Mouse (Mus musculus) intestine, embryonic 15.5 days (tissue): ENCODE results near the gene Crtac1. TPM values are rescaled to one million over a fixed set of nuclear protein-coding genes. Genes with fewer than 3 reads are reported as not detected.

ENCODE experiments used
- ATAC-seq: fragments of 200-750 bp; cut with Nextera tagmentation; 2 replicates; pipeline ENCODE4 v1.8.0; 2017; ENCODE audit warnings: moderate TSS enrichment, moderate library complexity
- H3K27ac ChIP-seq: fragments of 300-500 bp; sonication (generic); 2 replicates; pipeline ENCODE4 v1.5.1; 2015; ENCODE audit warnings: mild to moderate bottlenecking, inconsistent platforms
- H3K27me3 ChIP-seq: fragments of 300-500 bp; sonication (generic); replicated peaks from 2 replicates; pipeline ENCODE4 v1.6.1; 2015; ENCODE audit warnings: inconsistent platforms
- H3K36me3 ChIP-seq: fragments of 300-500 bp; sonication (generic); 2 replicates; pipeline ENCODE4 v1.6.1; 2015; ENCODE audit warnings: inconsistent platforms
- H3K4me1 ChIP-seq: fragments of 300-500 bp; sonication (generic); replicated peaks from 2 replicates; pipeline ENCODE4 v1.6.1; 2015; ENCODE audit warnings: inconsistent platforms
- H3K4me2 ChIP-seq: fragments of 300-500 bp; sonication (generic); replicated peaks from 2 replicates; pipeline ENCODE4 v1.6.1; 2015; ENCODE audit warnings: mild to moderate bottlenecking, inconsistent platforms
- H3K4me3 ChIP-seq: fragments of 300-500 bp; sonication (generic); replicated peaks from 2 replicates; pipeline ENCODE4 v1.5.1; 2015; ENCODE audit warnings: inconsistent platforms
- H3K9ac ChIP-seq: fragments of 300-500 bp; sonication (generic); 2 replicates; pipeline ENCODE4 v1.6.1; 2015; ENCODE audit warnings: inconsistent platforms
- H3K9me3 ChIP-seq: fragments of 300-500 bp; sonication (generic); 2 replicates; pipeline ENCODE4 v1.6.1; 2016; ENCODE audit warnings: inconsistent platforms
- WGBS: fragments of 180-500 bp; shearing (Covaris S2); methylation state at CpG from one replicate; pipeline ENCODE4 v1.1.7; 2015; 5-methylcytosine and 5-hydroxymethylcytosine counted together
- polyA plus RNA-seq: library from polyadenylated mRNA; unstranded; fragments of >200 nt; fragmentation: Nextera tagmentation; extraction: Ambion mirVana; gene quantifications from 2 replicates; pipeline ENCODE4 v1.2.1, GENCODE M21; 2015

Gene Crtac1
- polyA plus RNA-seq, 1 experiment from 2014 or later: 5.8 TPM

DNA sequence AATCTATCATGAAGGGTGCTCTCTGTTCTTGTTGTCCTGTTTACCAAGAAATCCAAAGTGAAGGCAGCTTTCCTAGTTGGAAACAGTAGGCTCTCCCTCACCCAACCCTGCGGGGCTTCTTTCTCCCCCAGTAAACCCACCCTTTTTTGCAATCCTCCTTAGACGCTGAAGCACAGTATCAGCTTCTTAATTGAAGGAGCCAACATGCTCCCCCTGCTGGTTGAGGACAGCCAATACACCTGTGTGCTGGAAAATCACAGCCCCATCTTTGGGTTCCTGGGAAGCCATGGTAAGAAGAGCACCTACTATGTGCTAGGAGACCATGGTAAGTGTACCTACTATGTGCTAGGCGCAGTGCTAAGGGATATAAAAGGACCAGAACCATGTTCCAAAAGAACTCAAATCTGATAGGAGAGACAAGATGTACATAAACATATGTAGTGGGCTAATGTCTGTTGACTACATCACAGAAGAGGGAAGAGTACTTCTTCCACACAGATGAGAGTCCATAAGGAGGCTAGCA, 12.4 kb upstream of the Crtac1 start:
- Histone ChIP-seq H3K36me3 (no peaks in the 10 kb centered on the region), H3K4me2 (no peak overlapping the region), H3K4me1 (no peaks in the 10 kb centered on the region), H3K9me3 (no peaks in the 10 kb centered on the region), H3K27ac (no peak overlapping the region), H3K4me3 (no peak overlapping the region), H3K27me3 (no peaks in the 10 kb centered on the region), H3K9ac (no peak overlapping the region)
- WGBS: 8% methylated on average over 3 of the region's 3 CpGs
- no peak for ATAC-seq

- Histone ChIP-seq H3K27me3 (no peaks in the 10 kb centered on the region), H3K9ac (no peak overlapping the region), H3K27ac (no peak overlapping the region), H3K9me3 (no peaks in the 10 kb centered on the region), H3K4me1 (no peaks in the 10 kb centered on the region), H3K4me2 (no peak overlapping the region), H3K36me3 (no peaks in the 10 kb centered on the region), H3K4me3 (no peak overlapping the region)
- WGBS: 82% methylated on average over 4 of the region's 4 CpGs
- ATAC-seq: no peak
Observed at GRCm38 (mm10) chr19:42443266-42443665, 11.7 kb upstream of the Crtac1 start.

DNA sequence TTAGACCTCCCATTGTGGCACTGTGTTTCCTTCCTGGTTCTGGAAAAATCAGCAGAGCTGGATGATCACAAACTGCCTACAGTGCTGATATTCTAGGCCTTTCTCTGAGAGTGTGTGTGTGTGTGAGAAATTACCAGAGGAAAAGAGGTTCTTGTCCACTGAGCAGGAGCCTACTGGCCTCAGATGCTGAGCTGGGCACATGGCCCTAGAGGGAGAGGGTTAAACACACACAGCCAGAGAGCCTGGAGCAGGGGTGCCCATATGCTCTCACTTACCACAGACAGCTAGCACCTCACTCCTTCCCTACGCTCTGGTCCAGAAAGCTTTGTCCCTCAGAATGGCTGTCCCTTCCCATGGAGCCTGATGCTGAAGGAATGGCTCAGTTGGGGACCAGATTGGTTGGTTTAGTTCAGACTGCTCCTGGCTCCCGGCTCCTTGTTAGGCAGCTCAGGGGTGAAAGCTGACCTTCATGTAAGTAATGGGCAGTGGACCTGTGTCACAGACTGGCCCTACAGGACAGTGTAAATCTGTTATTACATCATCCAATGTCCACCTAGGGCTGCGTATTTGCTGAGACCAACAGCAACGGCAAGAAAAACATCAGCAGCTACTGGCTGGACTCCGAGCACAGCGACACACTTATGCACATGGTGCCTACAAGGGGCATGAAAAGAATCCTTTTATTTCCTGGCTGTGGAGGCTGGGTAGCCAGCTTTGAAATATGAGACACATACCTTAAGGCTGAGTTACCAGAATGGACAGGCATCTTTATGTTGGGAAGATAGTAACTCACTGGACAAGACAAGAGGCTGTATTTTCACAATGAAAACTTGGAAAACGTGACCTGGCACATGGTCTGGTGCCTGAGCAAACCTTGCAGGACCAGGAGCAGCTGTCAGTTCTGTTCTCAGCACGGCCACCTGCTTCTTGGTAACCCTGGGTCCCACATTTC, 10.9 kb upstream of the Crtac1 start:
- WGBS: 55% methylated on average over 8 of the region's 8 CpGs
- Histone ChIP-seq H3K9me3 (no peaks in the 10 kb centered on the region), H3K4me1 (no peaks in the 10 kb centered on the region), H3K36me3 (no peaks in the 10 kb centered on the region), H3K27me3 (no peaks in the 10 kb centered on the region), H3K4me3 (no peak overlapping the region), H3K9ac (no peak overlapping the region), H3K27ac (no peak overlapping the region), H3K4me2 (no peak overlapping the region)
- ATAC-seq: no peak

- H3K27me3 ChIP-seq: peaks cover 10% of the 10 kb centered on the region; the same call in 1 of the 2 replicates
- no peak overlapping the region for H3K9ac ChIP-seq
- no peak overlapping the region for H3K27ac ChIP-seq
- H3K9me3 ChIP-seq: no peaks in the 10 kb centered on the region
- WGBS: 24% methylated on average over 3 of the region's 3 CpGs
- H3K4me2 ChIP-seq: no peak overlapping the region
- H3K4me3 ChIP-seq: no peak overlapping the region
- no peak for ATAC-seq
- no peaks in the 10 kb centered on the region for H3K36me3 ChIP-seq
- no peaks in the 10 kb centered on the region for H3K4me1 ChIP-seq
Observed at GRCm38 (mm10) chr19:42440089-42440488, 8.5 kb upstream of the Crtac1 start.

DNA sequence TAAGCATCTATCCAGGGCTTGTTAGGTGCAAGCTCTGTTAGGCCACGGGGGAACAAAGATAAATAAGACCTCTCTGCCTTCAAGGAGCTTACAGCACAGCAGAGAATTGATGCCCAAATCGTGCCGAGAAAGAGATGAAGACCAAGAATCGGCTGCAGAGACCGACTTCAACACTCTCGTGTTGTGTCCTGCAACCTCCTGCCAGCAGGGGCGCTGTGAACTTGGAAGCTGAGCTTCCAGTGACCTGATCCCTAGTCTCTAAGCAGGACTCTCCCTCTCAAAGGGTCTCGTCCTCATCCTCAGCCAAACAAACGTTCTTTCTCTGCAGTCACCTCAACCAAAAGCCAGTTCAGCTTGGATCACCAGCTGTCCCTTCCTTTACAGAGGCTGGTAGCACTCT, 7.8 kb upstream of the Crtac1 start:
- H3K36me3 ChIP-seq: no peaks in the 10 kb centered on the region
- no peaks in the 10 kb centered on the region for H3K4me1 ChIP-seq
- 72% methylated on average over 9 of the region's 9 CpGs for WGBS
- no peak overlapping the region for H3K27ac ChIP-seq
- H3K27me3 ChIP-seq: peaks cover 17% of the 10 kb centered on the region
- ATAC-seq: no peak
- H3K9ac ChIP-seq: no peak overlapping the region
- H3K4me2 ChIP-seq: no peak overlapping the region
- H3K9me3 ChIP-seq: no peaks in the 10 kb centered on the region
- H3K4me3 ChIP-seq: no peak overlapping the region

DNA sequence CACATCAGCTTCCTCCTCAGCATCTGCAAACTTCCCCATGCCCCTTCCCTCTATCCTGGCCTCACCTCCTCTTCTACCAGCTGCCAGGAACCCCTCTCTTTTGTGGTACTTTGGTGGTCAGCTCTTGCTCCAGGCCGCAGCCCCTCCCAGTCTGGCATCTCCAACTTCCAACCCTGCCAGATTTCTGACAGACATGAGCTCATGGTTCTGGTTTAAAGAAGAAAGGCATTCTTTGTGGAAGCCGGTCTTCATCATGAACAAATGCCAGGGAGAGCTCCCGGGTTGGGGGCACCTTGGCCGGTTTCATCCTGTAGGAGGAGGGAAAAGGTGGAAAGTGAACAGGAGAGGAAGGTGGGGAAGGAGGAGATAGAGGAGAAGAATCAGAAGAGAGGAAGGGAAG, 4.0 kb upstream of the Crtac1 start:
- 67% methylated on average over 4 of the region's 4 CpGs for WGBS
- H3K27me3 ChIP-seq: peaks cover 54% of the 10 kb centered on the region

DNA sequence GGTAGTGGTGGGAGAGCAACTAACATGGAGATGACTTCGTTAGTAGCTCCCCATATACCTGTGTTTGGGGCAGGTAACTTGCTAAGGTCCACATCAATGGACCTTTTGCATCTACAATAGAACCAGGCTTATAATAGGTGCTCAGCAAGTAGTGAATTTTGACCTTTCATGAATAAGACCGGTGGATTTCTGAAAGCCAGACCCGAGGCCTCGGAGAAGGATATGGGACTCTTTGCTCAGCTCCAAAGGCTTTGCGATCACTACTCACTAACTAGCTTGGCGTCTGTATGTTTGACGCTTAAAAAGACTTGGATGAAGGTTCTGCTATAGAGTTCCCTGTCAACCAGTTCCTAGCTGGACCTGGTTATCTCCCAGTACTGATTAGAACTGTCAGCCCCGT, 1.2 kb upstream of the Crtac1 start:
- H3K27me3 ChIP-seq: peaks cover 64% of the 10 kb centered on the region

More for the DNA sequence above, 4.0 kb upstream of the Crtac1 start:
- Histone ChIP-seq H3K4me2 (no peak overlapping the region), H3K4me3 (no peak overlapping the region), H3K36me3 (no peaks in the 10 kb centered on the region), H3K4me1 (peaks cover 10% of the 10 kb centered on the region), H3K9me3 (no peaks in the 10 kb centered on the region), H3K27ac (no peak overlapping the region), H3K9ac (no peak overlapping the region)
- no peak for ATAC-seq

GRCm38 (mm10) chr19:42432191-42432590, 608 bp upstream of the Crtac1 start:
- 0% methylated on average over 39 of the region's 44 CpGs for WGBS
- Histone ChIP-seq H3K9me3 (no peaks in the 10 kb centered on the region), H3K4me3 (peak overlapping the region; percentile 54), H3K4me1 (peaks cover 10% of the 10 kb centered on the region), H3K9ac (peak overlapping the region; percentile 48), H3K27ac (no peak overlapping the region), H3K36me3 (no peaks in the 10 kb centered on the region), H3K4me2 (peak overlapping the region; percentile 88), H3K27me3 (peaks cover 64% of the 10 kb centered on the region)
- peak; percentile 74 for ATAC-seq

More for the DNA sequence above, 1.2 kb upstream of the Crtac1 start:
- Histone ChIP-seq H3K4me1 (peaks cover 10% of the 10 kb centered on the region), H3K4me2 (peak overlapping the region; percentile 88), H3K36me3 (no peaks in the 10 kb centered on the region), H3K4me3 (peak overlapping the region; percentile 54; the same call in 1 of the 2 replicates), H3K9ac (no peak overlapping the region), H3K9me3 (no peaks in the 10 kb centered on the region), H3K27ac (no peak overlapping the region)
- ATAC-seq: no peak
- whole genome bisulfite sequencing: 47% methylated on average over 8 of the region's 8 CpGs

- 6% methylated on average over 19 of the region's 19 CpGs for WGBS
- Histone ChIP-seq H3K36me3 (no peaks in the 10 kb centered on the region), H3K4me1 (peaks cover 10% of the 10 kb centered on the region), H3K27me3 (peaks cover 63% of the 10 kb centered on the region), H3K4me3 (peak overlapping the region; percentile 54), H3K4me2 (peak overlapping the region; percentile 88), H3K9me3 (no peaks in the 10 kb centered on the region), H3K27ac (no peak overlapping the region), H3K9ac (no peak overlapping the region; the same call in none of the 2 replicates)
- 0 out of 2 replicates have a peak, but pooled peaks have one; percentile 15 for ATAC-seq
Observed at GRCm38 (mm10) chr19:42430981-42431380, 602 bp downstream of the Crtac1 start.

DNA sequence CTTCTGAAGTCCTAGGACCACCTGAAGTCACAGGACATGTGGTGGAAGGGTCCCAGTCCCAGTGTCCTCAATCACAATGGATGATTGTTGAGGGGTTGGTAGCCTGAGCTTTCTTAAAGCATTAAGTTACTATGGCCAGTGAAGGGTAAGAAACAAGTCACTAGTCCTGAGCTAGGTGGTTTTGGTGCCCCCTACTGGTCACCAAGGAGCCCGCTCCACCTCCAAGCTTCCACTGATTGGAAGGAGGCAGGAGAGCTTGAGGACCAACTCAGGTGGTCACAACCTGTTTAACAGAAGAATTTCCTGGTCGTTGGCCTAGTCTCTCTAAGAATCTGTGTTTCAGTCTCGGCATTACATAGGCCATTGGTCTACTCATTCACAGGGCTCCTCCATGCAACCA, 2.2 kb downstream of the Crtac1 start:
- Histone ChIP-seq H3K36me3 (no peaks in the 10 kb centered on the region), H3K9ac (no peak overlapping the region), H3K27me3 (peaks cover 47% of the 10 kb centered on the region), H3K4me2 (no peak overlapping the region), H3K27ac (no peak overlapping the region), H3K9me3 (no peaks in the 10 kb centered on the region), H3K4me1 (peaks cover 10% of the 10 kb centered on the region), H3K4me3 (no peak overlapping the region)
- WGBS: 11% methylated on average over 3 of the region's 3 CpGs
- no peak for ATAC-seq

DNA sequence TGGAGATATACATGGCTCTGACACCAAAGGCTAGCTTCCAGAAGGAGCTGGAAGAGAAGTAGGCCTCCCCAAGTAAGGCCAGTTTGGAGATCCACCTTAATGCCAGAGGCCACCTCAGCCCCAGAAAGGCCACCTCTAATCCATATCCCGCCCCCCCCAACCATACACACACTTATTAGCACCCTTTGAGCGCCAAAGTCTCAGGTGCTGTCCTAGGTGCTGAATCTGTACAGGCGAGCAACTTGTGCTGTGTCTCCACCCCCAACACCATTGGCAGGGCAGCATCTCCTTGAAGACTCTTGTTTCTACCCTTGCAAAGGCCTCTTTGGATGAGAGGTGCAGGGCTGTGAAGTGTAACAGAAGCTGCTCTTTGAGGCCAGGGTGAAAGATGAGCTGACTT, 6.4 kb downstream of the Crtac1 start:
- no peaks in the 10 kb centered on the region for H3K36me3 ChIP-seq
- H3K9me3 ChIP-seq: no peaks in the 10 kb centered on the region
- peaks cover 5% of the 10 kb centered on the region for H3K27me3 ChIP-seq
- no peaks in the 10 kb centered on the region for H3K4me1 ChIP-seq
- no peak overlapping the region for H3K4me2 ChIP-seq
- H3K27ac ChIP-seq: no peak overlapping the region
- WGBS: 6% methylated on average over 3 of the region's 3 CpGs
- ATAC-seq: no peak
- no peak overlapping the region for H3K9ac ChIP-seq
- H3K4me3 ChIP-seq: no peak overlapping the region

DNA sequence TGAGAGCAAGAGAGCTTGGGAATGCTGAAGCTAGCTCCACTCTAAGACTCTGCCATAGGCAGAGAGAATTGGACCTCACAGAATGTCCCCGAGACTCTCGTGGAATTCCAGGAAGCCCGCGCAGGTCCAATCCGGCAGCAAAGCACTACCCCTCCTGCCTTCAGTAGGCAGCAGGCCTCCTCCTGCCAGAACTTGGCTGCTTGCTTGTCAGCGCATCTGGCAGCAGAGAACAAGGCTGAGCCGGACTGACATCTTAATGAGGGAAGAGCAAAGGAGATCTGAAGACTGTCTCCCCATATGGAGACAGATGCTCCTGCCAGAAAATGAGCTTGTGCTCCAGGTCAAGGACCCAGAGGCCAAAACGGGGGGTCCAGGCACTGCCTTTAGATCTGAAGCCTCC, 16.5 kb downstream of the Crtac1 start:
- H3K4me2 ChIP-seq: no peak overlapping the region
- no peaks in the 10 kb centered on the region for H3K4me1 ChIP-seq
- no peaks in the 10 kb centered on the region for H3K36me3 ChIP-seq
- H3K27ac ChIP-seq: no peak overlapping the region
- peaks cover 7% of the 10 kb centered on the region for H3K27me3 ChIP-seq
- WGBS: 77% methylated on average over 8 of the region's 8 CpGs
- H3K9ac ChIP-seq: no peak overlapping the region
- ATAC-seq: no peak
- H3K4me3 ChIP-seq: no peak overlapping the region
- no peaks in the 10 kb centered on the region for H3K9me3 ChIP-seq
